Mouse (Mus musculus) neural tube, embryonic 14.5 days (tissue): Measurements from ENCODE around the gene Gm11027. TPM values are rescaled to one million over a fixed set of nuclear protein-coding genes. Genes with fewer than 3 reads are reported as not detected.

ENCODE experiments used
- ATAC-seq: fragments of 200-750 bp; cut with Nextera tagmentation; 2 replicates; pipeline ENCODE4 v1.8.0; 2017; ENCODE audit warnings: low read depth, mild to moderate bottlenecking, moderate TSS enrichment, moderate library complexity
- H3K27ac ChIP-seq: fragments of 300-500 bp; sonication (generic); 2 replicates; pipeline ENCODE4 v1.5.1; 2014; ENCODE audit warnings: low read depth, mild to moderate bottlenecking, control low read depth, low read length, moderate library complexity, mixed read lengths
- H3K27me3 ChIP-seq: fragments of 300-500 bp; sonication (generic); 2 replicates; pipeline ENCODE4 v1.6.1; 2014; ENCODE audit warnings: low read length; ENCODE audit not compliant: control insufficient read depth, insufficient read depth
- H3K36me3 ChIP-seq: fragments of 300-500 bp; sonication (generic); 2 replicates; pipeline ENCODE4 v1.6.1; 2014; ENCODE audit warnings: low read length, mixed read lengths; ENCODE audit not compliant: control insufficient read depth, insufficient read depth
- H3K4me1 ChIP-seq: fragments of 300-500 bp; sonication (generic); 2 replicates; pipeline ENCODE4 v1.6.1; 2014; ENCODE audit warnings: low read length; ENCODE audit not compliant: control insufficient read depth, insufficient read depth
- H3K4me2 ChIP-seq: fragments of 300-500 bp; sonication (generic); 2 replicates; pipeline ENCODE4 v1.6.1; 2014; ENCODE audit warnings: mild to moderate bottlenecking, low read depth, low read length, control low read depth
- H3K4me3 ChIP-seq: fragments of 300-500 bp; sonication (generic); 2 replicates; pipeline ENCODE4 v1.5.1; 2014; ENCODE audit warnings: low read depth, low read length, control low read depth, mixed read lengths
- H3K9ac ChIP-seq: fragments of 300-500 bp; sonication (generic); replicated peaks from 2 replicates; pipeline ENCODE4 v1.6.1; 2014; ENCODE audit warnings: low read depth, mild to moderate bottlenecking, control low read depth, low read length, mixed read lengths
- H3K9me3 ChIP-seq: fragments of 300-500 bp; sonication (generic); 2 replicates; pipeline ENCODE4 v1.6.1; 2016; ENCODE audit warnings: low read length; ENCODE audit not compliant: control insufficient read depth
- WGBS: fragments of 180-500 bp; shearing (Covaris S2); extraction: QIAGEN DNeasy Blood & Tissue Kit; methylation state at CpG from one replicate; pipeline ENCODE4 v1.1.7; 2014; 5-methylcytosine and 5-hydroxymethylcytosine counted together
- polyA plus RNA-seq: library from polyadenylated mRNA; unstranded; fragments of >200 nt; fragmentation: Nextera tagmentation; extraction: Ambion mirVana; gene quantifications from 2 replicates; pipeline ENCODE4 v1.2.1, GENCODE M21; 2014

Gene Gm11027
- polyA plus RNA-seq, 1 experiment from 2014 or later: not detected

DNA sequence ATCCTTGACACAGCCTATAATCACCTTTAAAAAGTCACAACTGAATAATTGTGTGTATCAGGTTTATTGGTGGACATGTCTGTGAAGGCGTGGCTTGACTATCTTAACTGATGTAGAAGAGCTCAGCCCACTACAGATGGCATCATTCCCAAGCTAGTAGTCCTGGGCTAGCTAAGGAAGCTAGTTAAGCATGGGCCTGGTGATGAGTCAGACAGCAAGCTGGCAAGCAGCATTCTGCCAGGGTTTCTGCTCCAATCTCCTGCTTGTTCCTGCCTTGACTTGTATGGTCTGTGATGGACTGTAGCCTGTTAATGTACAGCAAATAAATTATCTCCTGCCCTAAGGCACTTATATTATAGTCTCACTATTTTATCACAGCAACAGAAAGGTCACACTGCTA, 30.6 kb upstream of the Gm11027 start:
- no peak overlapping the region for H3K9ac ChIP-seq
- no peaks in the 10 kb centered on the region for H3K27me3 ChIP-seq
- H3K9me3 ChIP-seq: no peaks in the 10 kb centered on the region
- WGBS: 90% methylated on average over 1 of the region's 1 CpGs
- H3K4me2 ChIP-seq: no peak overlapping the region
- H3K4me3 ChIP-seq: no peak overlapping the region
- no peak overlapping the region for H3K27ac ChIP-seq
- no peaks in the 10 kb centered on the region for H3K4me1 ChIP-seq
- H3K36me3 ChIP-seq: 0 out of 2 replicates have a peak, but pooled peaks cover 9% of the 10 kb centered on the region
- no peak for ATAC-seq

DNA sequence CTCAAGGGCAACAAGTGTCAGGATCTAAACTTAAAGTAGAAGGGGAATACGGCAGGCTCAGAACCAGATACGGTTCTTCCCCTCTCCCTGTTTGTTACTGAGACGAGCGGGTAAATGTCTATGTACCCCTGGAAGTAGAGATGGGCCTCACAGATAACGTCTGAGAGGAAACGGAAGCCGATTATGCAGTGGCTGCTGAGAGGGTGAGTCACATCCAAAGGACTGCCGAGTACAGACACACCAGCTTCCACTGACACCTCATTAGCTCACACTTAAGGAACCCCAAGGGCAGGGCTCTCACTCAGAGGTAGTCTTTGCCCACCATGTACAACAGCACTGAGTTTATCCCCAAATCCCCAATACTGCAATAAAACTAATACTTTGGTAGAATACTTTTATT, 20.5 kb upstream of the Gm11027 start:
- no peak for ATAC-seq
- no peak overlapping the region for H3K4me2 ChIP-seq
- H3K9ac ChIP-seq: no peak overlapping the region
- H3K27ac ChIP-seq: no peak overlapping the region
- WGBS: 84% methylated on average over 8 of the region's 8 CpGs
- H3K9me3 ChIP-seq: no peaks in the 10 kb centered on the region
- H3K27me3 ChIP-seq: no peaks in the 10 kb centered on the region
- no peaks in the 10 kb centered on the region for H3K4me1 ChIP-seq
- H3K36me3 ChIP-seq: peaks cover 16% of the 10 kb centered on the region
- no peak overlapping the region for H3K4me3 ChIP-seq

- H3K4me1 ChIP-seq: no peaks in the 10 kb centered on the region
- no peak for ATAC-seq
- WGBS: 91% methylated on average over 11 of the region's 11 CpGs
Measured at GRCm38 (mm10) chr12:116255636-116256035, 19.6 kb upstream of the Gm11027 start.

DNA sequence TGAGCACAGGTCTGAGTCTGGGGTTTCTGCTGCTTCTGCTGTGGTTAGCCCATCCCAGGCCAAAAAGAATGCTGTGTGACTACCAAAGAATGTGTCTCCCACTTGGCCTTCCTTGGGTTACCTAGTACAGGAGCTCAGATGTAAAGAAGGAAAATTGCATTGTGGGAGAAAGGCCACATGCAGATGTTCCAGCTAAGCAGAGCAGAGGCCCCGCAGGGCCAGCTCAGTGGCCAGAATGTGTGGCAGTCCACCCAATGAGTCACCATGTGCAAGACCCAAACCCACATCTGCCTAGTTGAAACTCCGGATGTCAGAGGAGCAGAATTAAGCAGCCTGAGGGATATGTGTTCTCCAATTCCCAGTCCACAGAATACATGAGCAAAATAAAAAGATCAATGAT, 16.9 kb upstream of the Gm11027 start:
- Histone ChIP-seq H3K36me3 (peaks cover 12% of the 10 kb centered on the region), H3K27ac (no peak overlapping the region), H3K9ac (no peak overlapping the region), H3K4me2 (no peak overlapping the region), H3K27me3 (no peaks in the 10 kb centered on the region), H3K9me3 (no peaks in the 10 kb centered on the region), H3K4me1 (no peaks in the 10 kb centered on the region), H3K4me3 (no peak overlapping the region)
- 95% methylated on average over 2 of the region's 2 CpGs for WGBS
- no peak for ATAC-seq

More at GRCm38 (mm10) chr12:116255636-116256035, 19.6 kb upstream of the Gm11027 start:
- no peaks in the 10 kb centered on the region for H3K9me3 ChIP-seq
- no peak overlapping the region for H3K27ac ChIP-seq
- no peak overlapping the region for H3K9ac ChIP-seq
- H3K4me3 ChIP-seq: no peak overlapping the region
- H3K4me2 ChIP-seq: no peak overlapping the region
- H3K36me3 ChIP-seq: peaks cover 16% of the 10 kb centered on the region
- H3K27me3 ChIP-seq: no peaks in the 10 kb centered on the region

GRCm38 (mm10) chr12:116262555-116263341, 12.4 kb upstream of the Gm11027 start, which contains the start of gene Wdr60:
Gene Wdr60 (minus strand): TSS chr12:116263022.
- peak within 1 kb of the TSS; percentile 64 for H3K9ac ChIP-seq
- peak; percentile 99 for ATAC-seq
- H3K27me3 ChIP-seq: no peaks in the 10 kb centered on the region
- no peaks in the 10 kb centered on the region for H3K36me3 ChIP-seq
- peak within 1 kb of the TSS; percentile 61 for H3K4me3 ChIP-seq
- no peaks in the 10 kb centered on the region for H3K4me1 ChIP-seq
- H3K4me2 ChIP-seq: peak within 1 kb of the TSS; percentile 49
- WGBS: 4% methylated on average over 45 of the region's 47 CpGs
- no peaks in the 10 kb centered on the region for H3K9me3 ChIP-seq
- H3K27ac ChIP-seq: peak within 1 kb of the TSS; percentile 78

DNA sequence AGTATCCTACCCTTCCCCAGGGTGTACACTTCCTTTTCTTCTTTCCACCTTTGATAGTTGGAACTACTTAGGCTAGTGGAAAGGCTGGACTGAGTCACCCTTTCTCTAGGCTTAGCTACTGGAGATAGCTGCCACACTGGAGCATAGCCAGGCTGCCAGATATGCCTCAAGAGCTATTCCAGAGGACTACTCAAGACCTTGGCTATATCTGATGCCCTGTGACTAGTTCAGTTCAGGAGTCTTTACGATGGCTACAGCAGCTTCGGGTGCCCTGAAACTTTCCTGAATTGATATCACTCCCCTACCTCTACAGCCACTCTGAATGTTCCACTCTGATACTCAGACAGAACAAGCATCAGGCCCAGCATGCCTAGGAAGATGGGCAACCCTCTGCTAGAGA, 10.4 kb upstream of the Gm11027 start:
- no peak for ATAC-seq
- H3K9me3 ChIP-seq: no peaks in the 10 kb centered on the region

GRCm38 (mm10) chr12:116265275-116265674, 9.9 kb upstream of the Gm11027 start:
- no peak for ATAC-seq
- H3K4me2 ChIP-seq: no peak overlapping the region
- H3K27ac ChIP-seq: no peak overlapping the region
- H3K9ac ChIP-seq: no peak overlapping the region
- no peaks in the 10 kb centered on the region for H3K36me3 ChIP-seq
- H3K9me3 ChIP-seq: no peaks in the 10 kb centered on the region
- H3K4me1 ChIP-seq: no peaks in the 10 kb centered on the region
- no peak overlapping the region for H3K4me3 ChIP-seq
- H3K27me3 ChIP-seq: no peaks in the 10 kb centered on the region
- 77% methylated on average over 2 of the region's 2 CpGs for WGBS

More for the DNA sequence above, 10.4 kb upstream of the Gm11027 start:
- Histone ChIP-seq H3K36me3 (no peaks in the 10 kb centered on the region), H3K27me3 (no peaks in the 10 kb centered on the region), H3K27ac (no peak overlapping the region), H3K9ac (no peak overlapping the region), H3K4me3 (no peak overlapping the region), H3K4me1 (no peaks in the 10 kb centered on the region), H3K4me2 (no peak overlapping the region)
- 92% methylated on average over 2 of the region's 2 CpGs for WGBS

- Histone ChIP-seq H3K9ac (no peak overlapping the region), H3K4me1 (no peaks in the 10 kb centered on the region), H3K27me3 (no peaks in the 10 kb centered on the region), H3K4me2 (no peak overlapping the region), H3K4me3 (no peak overlapping the region), H3K27ac (no peak overlapping the region), H3K36me3 (no peaks in the 10 kb centered on the region), H3K9me3 (no peaks in the 10 kb centered on the region)
- WGBS: 81% methylated on average over 5 of the region's 5 CpGs
- no peak for ATAC-seq
Measured at GRCm38 (mm10) chr12:116269450-116269849, 5.7 kb upstream of the Gm11027 start.

GRCm38 (mm10) chr12:116270538-116270937, 4.6 kb upstream of the Gm11027 start:
- ATAC-seq: no peak
- H3K4me1 ChIP-seq: no peaks in the 10 kb centered on the region
- no peak overlapping the region for H3K4me3 ChIP-seq
- WGBS: 87% methylated on average over 1 of the region's 1 CpGs
- no peaks in the 10 kb centered on the region for H3K36me3 ChIP-seq
- H3K27me3 ChIP-seq: no peaks in the 10 kb centered on the region
- H3K9me3 ChIP-seq: no peaks in the 10 kb centered on the region
- H3K27ac ChIP-seq: no peak overlapping the region
- no peak overlapping the region for H3K4me2 ChIP-seq
- no peak overlapping the region for H3K9ac ChIP-seq
